Mouse (Mus musculus): Measurements from ENCODE around the gene Eif4ebp2.
A peak's percentile ranks its signal among the peaks of the same experiment; 100 is the strongest.

The Eif4ebp2 gene

DNA sequence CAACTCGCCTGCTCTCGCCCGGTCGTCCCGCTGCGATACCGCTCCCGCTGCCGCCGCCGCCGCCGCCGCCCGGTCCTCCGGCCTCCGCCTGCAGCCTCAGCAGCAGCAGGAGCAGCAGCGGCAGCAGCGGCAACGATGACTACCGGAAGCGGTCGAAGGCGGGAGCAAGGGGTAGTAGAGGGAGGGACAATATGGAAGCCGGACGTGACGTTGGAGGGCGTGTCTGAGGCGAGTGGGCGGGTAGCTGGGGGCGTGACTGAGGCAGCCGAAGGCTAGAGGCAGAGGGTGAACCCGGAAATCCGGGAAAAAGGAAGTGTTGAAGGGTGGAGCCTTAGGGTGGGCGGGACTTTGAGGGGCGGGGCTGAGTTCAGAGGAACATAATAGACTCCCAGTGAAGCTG lies at the start of gene Eif4ebp2:
Gene Eif4ebp2 (minus strand): TSS at position 17 of the 400 bp plus-strand sequence.
- DNase-seq: peak; percentile 99

DNA sequence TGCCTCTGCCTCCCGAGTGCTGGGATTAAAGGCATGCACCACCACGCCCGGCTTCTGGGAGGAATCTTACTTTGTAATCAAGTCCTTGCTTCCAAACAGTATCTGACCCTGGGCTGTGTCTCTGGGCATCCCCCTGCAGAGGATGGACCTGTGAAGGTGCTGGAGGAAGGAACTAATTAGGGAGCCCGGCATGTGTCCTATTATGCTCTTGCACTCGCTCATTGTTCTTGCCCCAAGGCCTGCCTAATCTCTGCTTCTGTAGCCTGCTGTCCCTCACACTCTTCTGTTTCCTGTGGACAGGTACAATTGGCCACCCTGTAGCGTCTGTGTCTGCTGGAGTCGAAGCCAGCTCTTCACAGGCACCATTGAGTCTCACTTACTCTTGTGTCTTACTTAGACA lies 48.3 kb upstream of the Eif4ebp2 start:
- no peak for DNase-seq

DNA sequence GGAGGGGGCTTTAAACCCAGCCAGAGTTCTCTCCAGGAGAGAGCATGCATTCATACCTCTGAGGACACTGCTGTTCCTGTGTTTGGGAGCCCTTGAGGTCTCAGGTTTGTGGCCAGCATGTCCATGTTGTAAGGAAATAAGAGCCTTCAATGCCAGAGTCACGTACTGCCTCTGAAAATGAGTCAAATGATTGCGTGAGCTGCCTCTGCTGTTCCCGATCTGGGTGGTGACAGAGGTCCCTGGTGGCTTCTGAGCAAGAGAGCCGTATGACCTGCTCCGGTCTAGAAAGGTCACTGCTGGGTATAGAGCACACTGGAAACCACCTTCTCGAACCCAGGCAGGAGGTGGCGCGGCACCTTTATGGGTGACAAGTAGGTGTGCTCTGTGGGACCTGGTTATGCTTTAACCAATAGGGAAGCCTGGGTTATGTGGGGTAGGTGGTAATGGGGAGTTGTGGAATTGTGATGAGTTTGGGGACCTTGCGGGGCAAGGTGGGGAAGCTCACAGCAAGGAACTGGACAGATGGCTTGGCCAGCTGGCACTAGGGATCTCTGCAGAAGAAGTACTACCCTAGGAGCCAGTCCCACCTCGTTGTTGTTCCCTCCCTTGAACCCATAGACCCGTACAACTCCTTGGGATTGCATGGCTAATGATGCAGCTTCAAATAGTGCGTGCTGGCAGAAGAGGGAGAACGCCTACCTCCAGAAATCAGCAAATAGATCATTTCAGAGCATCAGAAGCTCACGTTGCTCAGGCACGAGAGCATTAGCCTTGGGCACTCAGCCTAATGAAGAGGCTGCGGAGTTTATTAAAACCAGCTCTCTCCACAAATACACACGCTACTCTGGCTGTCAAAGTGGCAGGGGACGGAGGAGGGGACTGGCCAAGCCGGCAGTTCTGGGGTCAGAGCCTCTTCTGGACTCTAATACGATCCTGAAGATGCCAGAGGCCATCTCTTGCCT lies 47.3 kb upstream of the Eif4ebp2 start:
- DNase-seq: no peak

DNA sequence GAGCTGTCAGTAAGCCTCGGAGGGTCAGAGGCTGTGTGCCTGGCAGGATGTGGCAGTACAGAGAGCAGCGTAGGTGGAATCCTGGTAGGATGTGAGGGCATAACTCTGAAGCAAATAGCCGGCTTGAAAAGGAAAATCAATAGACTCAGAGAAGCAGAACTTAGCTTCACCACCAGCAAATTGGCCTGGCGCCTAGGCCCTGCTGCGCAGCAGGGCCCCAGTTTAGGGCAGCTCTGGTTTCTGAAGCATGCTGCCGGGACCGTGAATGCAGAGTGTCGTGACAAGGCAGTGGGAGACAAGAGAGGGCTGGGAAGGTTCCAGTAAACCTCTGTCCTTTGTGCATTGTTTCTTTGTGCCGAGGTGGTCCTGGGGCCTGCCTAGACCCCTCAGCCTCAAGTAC lies 43.8 kb upstream of the Eif4ebp2 start:
- DNase-seq: no peak

DNA sequence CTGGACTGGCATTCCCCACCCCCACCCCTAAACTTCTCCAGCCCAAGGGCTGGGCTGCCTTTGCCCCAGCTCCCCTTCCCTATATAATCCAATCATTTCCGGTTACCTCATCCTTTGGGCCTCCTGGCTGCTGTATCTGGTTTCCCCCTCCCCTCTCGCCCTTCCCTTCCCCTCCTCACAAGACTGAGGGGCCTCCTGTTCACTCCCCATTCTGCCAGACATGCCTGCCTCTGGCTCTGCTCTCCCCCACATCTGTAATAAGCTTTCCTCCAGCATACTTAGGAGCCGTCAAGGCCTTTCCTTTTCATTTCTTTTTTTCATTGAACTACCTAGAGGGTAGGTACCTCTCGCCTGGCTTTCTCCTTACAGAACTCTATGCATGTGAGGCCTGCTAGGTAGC lies 43.0 kb upstream of the Eif4ebp2 start:
- DNase-seq: no peak

DNA sequence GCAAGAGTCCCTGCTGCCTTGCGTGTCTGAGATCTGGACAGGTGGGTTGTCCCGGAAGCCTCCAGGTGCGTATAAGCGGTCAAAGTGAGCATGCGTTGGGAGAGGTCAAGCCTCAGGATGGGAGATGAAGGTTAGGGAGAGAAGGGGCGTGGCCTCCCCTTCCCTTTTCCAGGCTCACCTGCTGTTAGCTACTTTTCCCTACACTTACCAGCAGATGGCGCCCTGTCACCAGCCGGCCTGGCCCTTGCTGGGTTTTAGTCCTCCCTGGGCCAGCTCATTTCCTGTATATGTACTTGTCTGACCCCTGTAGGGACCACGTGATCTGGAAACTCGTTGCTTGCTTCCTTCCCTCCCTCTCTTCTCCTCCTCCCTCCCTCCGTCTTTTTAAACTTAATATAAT lies 39.6 kb upstream of the Eif4ebp2 start:
- peak; percentile 71 for DNase-seq

- DNase-seq: no peak
Measured at GRCm38 (mm10) chr10:61491573-61491972, 39.1 kb upstream of the Eif4ebp2 start.

- no peak for DNase-seq
Measured at GRCm38 (mm10) chr10:61488522-61489110, 36.2 kb upstream of the Eif4ebp2 start.

- no peak for DNase-seq
Measured at GRCm38 (mm10) chr10:61486551-61487339, 34.3 kb upstream of the Eif4ebp2 start.

GRCm38 (mm10) chr10:61484801-61485200 lies 32.3 kb upstream of the Eif4ebp2 start:
- no peak for DNase-seq

- no peak for DNase-seq
Measured at GRCm38 (mm10) chr10:61482771-61483170, 30.3 kb upstream of the Eif4ebp2 start.

DNA sequence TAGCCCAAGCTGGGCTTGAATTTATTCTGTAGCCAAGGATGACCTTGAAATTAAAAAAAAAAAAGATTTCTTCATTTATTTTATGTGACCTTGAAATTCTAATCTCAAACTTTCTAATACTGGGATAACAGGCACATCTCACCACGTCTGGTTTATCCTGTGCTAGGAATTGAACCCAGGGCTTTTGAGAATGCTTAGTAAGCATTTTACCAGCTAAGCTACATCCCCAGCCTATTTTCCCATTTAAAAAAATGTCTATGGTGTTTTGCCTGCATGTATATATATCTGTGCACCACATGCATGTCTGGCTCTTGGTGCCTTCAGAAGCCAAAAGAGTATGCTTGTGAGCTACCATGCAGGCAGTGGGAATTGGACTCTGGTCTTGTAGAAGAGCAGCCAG lies 28.0 kb upstream of the Eif4ebp2 start:
- no peak for DNase-seq

GRCm38 (mm10) chr10:61479927-61480326 lies 27.5 kb upstream of the Eif4ebp2 start:
- no peak for DNase-seq

- DNase-seq: no peak
Measured at GRCm38 (mm10) chr10:61479461-61479860, 27.0 kb upstream of the Eif4ebp2 start.

DNA sequence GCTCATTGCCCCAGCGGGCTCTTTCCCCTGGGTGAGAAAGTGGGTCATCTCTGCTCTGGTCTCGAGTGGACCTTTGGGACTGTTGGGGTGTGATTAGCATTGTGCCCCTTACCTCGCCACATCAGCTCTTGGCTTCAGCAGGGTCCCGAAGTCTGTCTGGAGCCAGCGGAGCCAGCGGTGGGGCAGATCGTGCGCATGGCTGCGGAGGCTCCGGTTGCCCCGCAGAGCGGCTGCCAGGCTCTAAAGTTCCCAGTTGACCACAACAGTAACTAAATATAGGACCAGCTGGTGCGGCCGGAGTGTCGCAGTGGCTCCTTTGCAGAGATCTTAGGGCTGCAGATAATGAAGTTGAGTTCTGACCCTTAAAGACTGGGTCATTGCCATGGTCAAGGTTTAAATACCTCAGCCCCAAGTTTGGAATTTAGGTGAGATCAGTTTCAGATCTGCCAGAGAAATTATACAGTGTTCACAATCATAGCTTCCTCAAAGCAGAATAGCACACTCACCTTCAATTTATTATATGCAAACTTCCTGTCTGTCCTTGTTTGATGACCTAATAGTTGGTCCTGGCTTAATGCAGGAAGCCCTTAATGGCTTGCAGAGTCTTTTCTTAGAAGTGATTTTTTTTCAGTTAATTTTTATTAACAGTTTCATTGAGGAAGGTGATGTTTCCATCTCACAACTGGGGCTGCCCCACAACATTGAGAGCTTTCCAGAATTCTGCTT lies 24.1 kb upstream of the Eif4ebp2 start:
- DNase-seq: no peak

DNA sequence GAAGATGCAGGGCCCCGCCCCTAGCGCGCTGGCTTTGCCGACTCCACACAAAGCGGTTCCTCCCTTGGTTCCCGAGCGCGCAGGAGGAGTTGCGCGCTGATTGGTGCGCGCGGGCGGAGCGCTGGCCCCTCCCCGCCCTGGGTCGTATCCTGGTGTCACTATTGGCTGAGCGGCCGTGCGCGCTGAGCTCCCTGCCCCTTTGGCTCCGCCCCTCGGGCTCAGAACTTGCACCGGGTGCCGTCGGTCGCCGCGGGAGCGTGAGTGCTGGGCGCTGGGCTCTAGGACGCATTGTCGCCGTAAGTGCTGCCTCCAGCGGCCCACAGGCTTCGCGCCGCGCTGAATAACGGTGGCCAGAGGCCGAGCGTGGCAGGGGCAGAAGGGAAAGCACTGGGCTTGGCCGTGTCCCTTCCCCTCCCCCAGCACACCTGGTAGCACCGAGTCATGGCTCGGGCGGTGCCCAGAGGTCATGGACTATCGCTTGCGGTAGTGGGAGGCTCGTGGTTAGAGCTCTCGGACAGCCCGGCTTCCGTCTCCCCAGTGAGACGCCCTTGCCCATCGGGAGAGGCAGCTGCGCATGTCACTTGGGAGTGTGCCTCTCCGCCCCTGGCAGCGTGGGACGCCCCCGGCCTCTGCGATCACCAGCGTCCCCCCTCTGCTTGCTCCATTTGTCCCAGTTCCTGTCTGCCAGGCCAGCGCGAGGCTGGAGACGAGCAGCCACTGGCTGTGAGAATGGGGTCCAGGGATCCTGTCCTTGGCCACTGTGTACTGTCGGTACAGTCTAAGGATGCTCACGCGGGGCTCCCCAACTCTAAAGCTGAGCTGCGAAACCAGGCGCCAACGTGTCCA lies 23.4 kb upstream of the Eif4ebp2 start, which contains the start of gene Lrrc20:
Gene Lrrc20 (plus strand): TSS at position 208 of the 846 bp plus-strand sequence.
- DNase-seq: peak; percentile 98

DNA sequence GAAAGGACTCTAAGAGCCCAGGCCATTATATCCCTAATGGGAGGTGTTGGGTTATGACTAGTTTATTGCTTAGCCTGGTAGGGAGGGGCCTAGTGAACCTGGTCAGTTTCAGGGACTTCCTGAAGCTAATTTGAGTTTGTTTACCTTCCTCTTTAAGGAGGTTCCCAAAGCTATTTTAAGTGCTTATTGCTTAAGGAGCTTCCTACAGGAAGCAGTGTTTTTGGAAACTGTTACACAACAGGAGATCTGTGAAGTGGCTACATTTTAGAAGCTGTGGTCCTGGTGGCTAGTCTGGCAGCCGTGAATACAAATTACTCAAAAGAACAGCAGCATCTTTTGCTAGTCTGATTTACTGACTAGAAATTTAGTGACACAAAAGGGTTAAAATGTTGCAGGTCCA lies 21.9 kb upstream of the Eif4ebp2 start:
- DNase-seq: no peak

DNA sequence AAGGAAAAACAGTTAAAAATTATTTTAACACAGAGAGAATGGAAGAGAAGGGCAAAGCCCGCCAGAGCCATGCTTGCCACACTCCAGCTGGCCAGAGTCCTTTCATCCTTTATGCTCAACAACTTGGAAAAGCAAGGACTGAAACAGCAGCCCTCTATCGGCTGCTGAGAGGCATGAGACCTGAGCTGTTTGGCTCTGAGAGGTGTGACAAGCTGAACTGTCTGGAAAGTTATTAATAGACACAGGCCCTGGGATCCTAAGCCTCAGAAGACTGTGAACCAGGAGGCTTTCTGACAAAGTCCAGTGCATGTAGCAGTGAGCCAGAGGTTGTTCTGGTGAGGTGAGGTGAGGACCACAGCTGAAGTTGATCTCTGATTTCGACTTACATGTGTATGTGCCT lies 21.2 kb upstream of the Eif4ebp2 start:
- no peak for DNase-seq

GRCm38 (mm10) chr10:61468900-61469299 lies 16.4 kb upstream of the Eif4ebp2 start:
- no peak for DNase-seq

- no peak for DNase-seq
Measured at GRCm38 (mm10) chr10:61466873-61467272, 14.4 kb upstream of the Eif4ebp2 start.

DNA sequence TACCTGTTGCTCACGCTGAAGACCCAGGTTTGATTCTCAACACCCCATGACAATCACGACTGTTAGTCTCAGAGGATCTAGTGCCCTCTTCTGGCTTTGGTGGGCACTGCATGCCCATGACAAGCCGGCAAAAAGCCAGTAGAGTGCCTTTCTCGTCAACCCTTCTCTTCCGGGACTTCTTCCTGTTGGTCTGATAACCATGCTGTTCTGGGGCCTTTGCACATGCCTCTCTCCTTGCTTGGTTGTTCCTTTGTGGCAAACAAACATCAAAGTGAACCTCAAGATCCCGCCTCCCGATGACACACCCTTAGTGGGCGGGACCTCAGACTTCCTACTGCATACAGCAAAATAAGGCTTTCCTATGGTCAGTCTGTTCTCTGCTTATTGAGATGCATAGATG lies 13.8 kb upstream of the Eif4ebp2 start:
- DNase-seq: no peak

GRCm38 (mm10) chr10:61465009-61465408 lies 12.5 kb upstream of the Eif4ebp2 start:
- DNase-seq: no peak

All from right cerebral cortex, adult 18-20 months (tissue).